ENCODE assay signal across 10 mouse cellular contexts in genomic region chr15:81072748-81073147, GRCm38 (mm10).
DNase-seq lines count a peak whose midpoint lies in the region; ATAC-seq and TF ChIP-seq lines count a peak whose summit lies in the region.
"Had no signal": no experiment of that assay in that cellular context is flagged by ENCODE, and none has a peak within 500 bp of the region (broad histone marks: within the 10 kb centered on the region; RNA-seq: fewer than 3 reads in every experiment).

No protein-coding gene starts in this region.

- peak overlapping the region; percentile 88; the same call in 1 of the 2 replicates for H3K27ac ChIP-seq in embryonic fibroblast, embryonic 13.5 days (ENCODE audit: insufficient read depth, low read length)
- H3K27ac ChIP-seq: embryonic facial prominence, embryonic 12.5 days; hindbrain, embryonic 14.5 days had no signal

- H3K4me3 ChIP-seq in lung, adult 2 months (replicated peaks; ENCODE audit: extremely low read depth, low read depth, low read length), result no peak overlapping the region
- no peak overlapping the region for H3K4me3 ChIP-seq in embryonic fibroblast, embryonic 13.5 days (ENCODE audit: insufficient read depth, low read length)
- H3K4me3 ChIP-seq: embryonic facial prominence, embryonic 12.5 days had no signal

- no peak for TF ChIP-seq POLR2A in lung, adult 2 months (IDR thresholded peaks at IDR 0.05; ENCODE audit: borderline replicate concordance, extremely low read depth, low read depth, low read length)
- no peak for TF ChIP-seq POLR2A in embryonic fibroblast, embryonic 13.5 days (IDR thresholded peaks at IDR 0.05; ENCODE audit: low read depth, low read length)

- WGBS in lung, adult 2 months, result 80% methylated on average over 2 of the region's 2 CpGs

- intact Hi-C loops in gastrocnemius, postnatal 36 days (cut with DNase I), result loop anchor here (10.0 kb wide), 1 partner anchor 232 kb away; no protein-coding TSS in a partner anchor

- no peak for ATAC-seq in CD4-positive, CD25-positive, alpha-beta regulatory T cell, adult 4 months
- ATAC-seq in frontal cortex, adult (ENCODE audit: low TSS enrichment), result no peak

- no peaks in the 10 kb centered on the region for H3K4me1 ChIP-seq in lung, adult 2 months (ENCODE audit: control insufficient read depth, insufficient read depth, low read length)
- H3K4me1 ChIP-seq in embryonic fibroblast, embryonic 13.5 days (ENCODE audit: control insufficient read depth, insufficient read depth, low read length), result peaks cover 20% of the 10 kb centered on the region
- H3K4me1 ChIP-seq: embryonic facial prominence, embryonic 12.5 days had no signal

- DNase-seq in CD4-positive, CD25-positive, alpha-beta regulatory T cell, adult 2 months (ENCODE audit: low read depth, low spot score), result peak; percentile 69
- DNase-seq in lung, adult 2 months, result no peak
- no peak for DNase-seq in lung, postnatal 25 days (ENCODE audit: low spot score)
- DNase-seq in thymus, postnatal 0 days (ENCODE audit: low spot score), result peak; percentile 60
- no peak for DNase-seq in gastrocnemius, postnatal 36 days

- TF ChIP-seq CTCF in lung, adult 2 months (IDR thresholded peaks at IDR 0.05; ENCODE audit: insufficient read depth, low read length), result 0 out of 2 replicates have a peak, but pooled peaks have one; percentile 11
- no peak for TF ChIP-seq CTCF in embryonic fibroblast, embryonic 13.5 days (IDR thresholded peaks at IDR 0.05; ENCODE audit: borderline replicate concordance, insufficient read depth, low read length)

Comparison
In these comparisons a context has a peak if more than half of its experiments do, and no peak if none do; other contexts are left out.
1. DNase-seq: peak in CD4-positive, CD25-positive, alpha-beta regulatory T cell, adult 2 months (single experiment) and thymus, postnatal 0 days (single experiment); none in lung, adult 2 months (single experiment), lung, postnatal 25 days (single experiment) and gastrocnemius, postnatal 36 days (0 of 2).